Mouse (Mus musculus) cortical plate, adult 2 months (tissue): ENCODE results near the gene Rad51b.

ENCODE experiments used
- CTCF ChIP-seq: fragments of 200-500 bp; IDR thresholded peaks from 2 replicates; pipeline ENCODE4 v1.5.1; 2011; ENCODE audit warnings: mild to moderate bottlenecking, control low read depth, low read length; ENCODE audit not compliant: insufficient read depth; ENCODE audit errors: extremely low read depth
- POLR2A ChIP-seq: fragments of 200-500 bp; IDR thresholded peaks from 2 replicates; pipeline ENCODE4 v1.6.1; 2011; ENCODE audit warnings: mild to moderate bottlenecking, low read length, control low read depth; ENCODE audit not compliant: insufficient read depth; ENCODE audit errors: extremely low read depth

DNA sequence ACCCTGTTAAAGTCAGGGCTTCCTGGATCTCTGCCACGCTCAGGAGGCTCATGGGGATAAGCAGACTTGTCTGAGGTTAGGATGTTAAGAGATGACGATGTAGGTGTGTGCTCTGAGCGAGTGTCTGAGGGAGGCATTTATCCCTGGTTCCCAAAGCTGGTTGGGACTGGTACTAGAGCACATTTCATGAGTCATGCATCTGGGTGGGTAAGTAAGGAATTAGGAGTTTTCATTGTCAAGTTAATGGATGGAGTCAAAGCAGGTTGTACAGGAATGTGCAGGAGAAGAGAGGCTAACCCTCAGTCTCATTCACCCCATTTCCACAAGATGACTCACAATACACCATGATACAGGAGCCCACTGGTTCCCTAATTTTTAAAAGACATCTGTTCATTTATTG, 49.0 kb upstream of the Rad51b start:
- TF ChIP-seq CTCF = no peak
- no peak for TF ChIP-seq POLR2A
